Mouse (Mus musculus) liver, adult 2 months (tissue): ENCODE measurements around the gene Slc35b2. TPM values are rescaled to one million over a fixed set of nuclear protein-coding genes. Genes with fewer than 3 reads are reported as not detected.

Experiments
- DNase-seq: peaks from one replicate; pipeline ENCODE4 v3.0.0-alpha.2; 2011; ENCODE audit warnings: low read depth, low spot score; ENCODE audit errors: extremely low read depth
- H3K27ac ChIP-seq: fragments of 200-500 bp; replicated peaks from 2 replicates; pipeline ENCODE4 v1.5.1; 2012; ENCODE audit warnings: low read depth, mild to moderate bottlenecking, control low read depth, inconsistent platforms, low read length; ENCODE audit not compliant: insufficient read depth
- H3K27me3 ChIP-seq: fragments of 200-500 bp; 2 replicates; pipeline ENCODE4 v1.6.1; 2012; ENCODE audit warnings: mild to moderate bottlenecking, moderate library complexity, low read length, inconsistent platforms; ENCODE audit not compliant: control insufficient read depth, insufficient read depth
- H3K36me3 ChIP-seq: fragments of 200-500 bp; 2 replicates; pipeline ENCODE4 v1.6.1; 2012; ENCODE audit warnings: low read length, inconsistent platforms; ENCODE audit not compliant: control insufficient read depth, insufficient read depth
- H3K4me1 ChIP-seq: fragments of 200-500 bp; 2 replicates; pipeline ENCODE4 v1.6.1; 2011; ENCODE audit warnings: low read length; ENCODE audit not compliant: control insufficient read depth, insufficient read depth
- H3K4me3 ChIP-seq: fragments of 200-500 bp; 2 replicates; pipeline ENCODE4 v1.5.1; 2011; ENCODE audit warnings: low read depth, mild to moderate bottlenecking, control low read depth, low read length, moderate library complexity; ENCODE audit not compliant: insufficient read depth
- H3K79me2 ChIP-seq: fragments of 200-500 bp; 2 replicates; pipeline ENCODE4 v1.6.1; 2012; ENCODE audit warnings: inconsistent platforms, mild to moderate bottlenecking, low read length, moderate library complexity; ENCODE audit not compliant: control insufficient read depth, insufficient read depth
- H3K9ac ChIP-seq: fragments of 200-500 bp; 2 replicates; pipeline ENCODE4 v1.6.1; 2012; ENCODE audit warnings: low read depth, mild to moderate bottlenecking, control low read depth, inconsistent platforms, low read length
- CTCF ChIP-seq: fragments of 200-500 bp; IDR thresholded peaks from 2 replicates; pipeline ENCODE4 v1.5.1; 2011; ENCODE audit warnings: low read depth, low read length, control low read depth
- POLR2A ChIP-seq: fragments of 200-500 bp; IDR thresholded peaks from 2 replicates; pipeline ENCODE4 v1.6.1; 2011; ENCODE audit warnings: low read length, control low read depth; ENCODE audit not compliant: insufficient read depth; ENCODE audit errors: extremely low read depth
- WGBS: fragments of 180-500 bp; shearing (Covaris S2); methylation state at CpG from one replicate; pipeline ENCODE4 v1.1.7; 2018; 5-methylcytosine and 5-hydroxymethylcytosine counted together
- polyA plus RNA-seq: library from polyadenylated mRNA; depleted of rRNA; stranded (reverse); fragments of >200 nt; gene quantifications from 2 replicates; pipeline ENCODE4 v1.2.3, GENCODE M21; 2012
- total RNA-seq: library from RNA; depleted of rRNA; stranded (reverse); fragments of >200 nt; gene quantifications from 2 replicates; pipeline ENCODE4 v1.2.3, GENCODE M21; 2014

Gene Slc35b2
- total and polyA plus RNA-seq, 2 experiments, result 45.9 to 69.7 TPM

GRCm38 (mm10) chr17:45530346-45530782, 33.3 kb upstream of the Slc35b2 start:
- Histone ChIP-seq H3K27ac (no peak overlapping the region), H3K4me1 (no peaks in the 10 kb centered on the region), H3K4me3 (no peak overlapping the region), H3K9ac (no peak overlapping the region), H3K79me2 (no peaks in the 10 kb centered on the region), H3K36me3 (no peaks in the 10 kb centered on the region), H3K27me3 (peaks cover 13% of the 10 kb centered on the region)
- DNase-seq, result no peak
- TF ChIP-seq POLR2A (no peak), CTCF (no peak)
- 55% methylated on average over 13 of the region's 13 CpGs for WGBS

- no peak overlapping the region for H3K9ac ChIP-seq
- no peak for DNase-seq
- no peaks in the 10 kb centered on the region for H3K4me1 ChIP-seq
- H3K4me3 ChIP-seq, result no peak overlapping the region
- WGBS, result 48% methylated on average over 15 of the region's 15 CpGs
- H3K27ac ChIP-seq, result no peak overlapping the region
- H3K27me3 ChIP-seq, result peaks cover 16% of the 10 kb centered on the region
- TF ChIP-seq CTCF, result no peak
- TF ChIP-seq POLR2A, result no peak
- no peaks in the 10 kb centered on the region for H3K79me2 ChIP-seq
- no peaks in the 10 kb centered on the region for H3K36me3 ChIP-seq
These were observed 30.8 kb upstream of the Slc35b2 start for GRCm38 (mm10) chr17:45532896-45533295.

- H3K27me3 ChIP-seq, result peaks cover 15% of the 10 kb centered on the region
These were observed 27.4 kb upstream of the Slc35b2 start for GRCm38 (mm10) chr17:45536264-45536663.

GRCm38 (mm10) chr17:45538394-45538793, 25.3 kb upstream of the Slc35b2 start:
- Histone ChIP-seq H3K79me2 (no peaks in the 10 kb centered on the region), H3K9ac (no peak overlapping the region), H3K4me1 (no peaks in the 10 kb centered on the region), H3K4me3 (no peak overlapping the region), H3K36me3 (no peaks in the 10 kb centered on the region), H3K27ac (no peak overlapping the region), H3K27me3 (peaks cover 19% of the 10 kb centered on the region)
- TF ChIP-seq CTCF (no peak), POLR2A (no peak)
- DNase-seq, result no peak
- WGBS, result 61% methylated on average over 4 of the region's 4 CpGs

More at GRCm38 (mm10) chr17:45536264-45536663, 27.4 kb upstream of the Slc35b2 start:
- TF ChIP-seq CTCF (no peak), POLR2A (no peak)
- no peaks in the 10 kb centered on the region for H3K36me3 ChIP-seq
- no peak for DNase-seq
- H3K27ac ChIP-seq, result no peak overlapping the region
- H3K4me1 ChIP-seq, result no peaks in the 10 kb centered on the region
- H3K79me2 ChIP-seq, result no peaks in the 10 kb centered on the region
- WGBS, result 14% methylated on average over 5 of the region's 5 CpGs
- H3K4me3 ChIP-seq, result no peak overlapping the region
- H3K9ac ChIP-seq, result no peak overlapping the region

GRCm38 (mm10) chr17:45539664-45540063, 24.0 kb upstream of the Slc35b2 start:
- TF ChIP-seq CTCF (no peak), POLR2A (no peak)
- H3K79me2 ChIP-seq, result no peaks in the 10 kb centered on the region
- no peaks in the 10 kb centered on the region for H3K4me1 ChIP-seq
- H3K27me3 ChIP-seq, result peaks cover 27% of the 10 kb centered on the region
- no peak overlapping the region for H3K27ac ChIP-seq
- no peak for DNase-seq
- no peak overlapping the region for H3K4me3 ChIP-seq
- no peaks in the 10 kb centered on the region for H3K36me3 ChIP-seq
- no peak overlapping the region for H3K9ac ChIP-seq
- 64% methylated on average over 21 of the region's 21 CpGs for WGBS

- 17% methylated on average over 6 of the region's 6 CpGs for WGBS
- no peak overlapping the region for H3K4me3 ChIP-seq
- no peak for TF ChIP-seq POLR2A
- no peak for TF ChIP-seq CTCF
These were observed 21.5 kb upstream of the Slc35b2 start for GRCm38 (mm10) chr17:45542129-45542528.

More at GRCm38 (mm10) chr17:45542129-45542528, 21.5 kb upstream of the Slc35b2 start:
- no peak for DNase-seq
- H3K79me2 ChIP-seq, result no peaks in the 10 kb centered on the region
- H3K27ac ChIP-seq, result no peak overlapping the region
- peaks cover 34% of the 10 kb centered on the region for H3K27me3 ChIP-seq
- no peaks in the 10 kb centered on the region for H3K4me1 ChIP-seq
- no peak overlapping the region for H3K9ac ChIP-seq
- H3K36me3 ChIP-seq, result no peaks in the 10 kb centered on the region
